Mouse (Mus musculus) midbrain, embryonic 14.5 days (tissue): ENCODE data around the gene Ddx4. TPM values are rescaled to one million over a fixed set of nuclear protein-coding genes. Genes with fewer than 3 reads are reported as not detected.

Source experiments
- ATAC-seq: fragments of 200-750 bp; cut with Nextera tagmentation; 2 replicates; pipeline ENCODE4 v1.8.0; 2017; ENCODE audit warnings: moderate number of reproducible peaks, moderate library complexity; ENCODE audit not compliant: low FRiP score, low TSS enrichment
- DNase-seq: peaks from one replicate; pipeline ENCODE4 v3.0.0-alpha.2; 2015
- H3K27ac ChIP-seq: fragments of 300-500 bp; sonication (generic); replicated peaks from 2 replicates; pipeline ENCODE4 v1.5.1; 2014; ENCODE audit warnings: mild to moderate bottlenecking, low read depth, low read length, moderate library complexity
- H3K27me3 ChIP-seq: fragments of 300-500 bp; sonication (generic); 2 replicates; pipeline ENCODE4 v1.6.1; 2014; ENCODE audit warnings: low read length, control low read depth, mixed read lengths; ENCODE audit not compliant: control insufficient read depth, insufficient read depth
- H3K36me3 ChIP-seq: fragments of 300-500 bp; sonication (generic); 2 replicates; pipeline ENCODE4 v1.6.1; 2014; ENCODE audit warnings: low read length, control low read depth; ENCODE audit not compliant: control insufficient read depth, insufficient read depth
- H3K4me1 ChIP-seq: fragments of 300-500 bp; sonication (generic); 2 replicates; pipeline ENCODE4 v1.6.1; 2014; ENCODE audit warnings: mild to moderate bottlenecking, antibody characterized with exemption, low read length, control low read depth; ENCODE audit not compliant: control insufficient read depth, insufficient read depth
- H3K4me2 ChIP-seq: fragments of 300-500 bp; sonication (generic); 2 replicates; pipeline ENCODE4 v1.6.1; 2014; ENCODE audit warnings: mild to moderate bottlenecking, low read length, moderate library complexity
- H3K4me3 ChIP-seq: fragments of 300-500 bp; sonication (generic); replicated peaks from 2 replicates; pipeline ENCODE4 v1.5.1; 2014; ENCODE audit warnings: low read depth, low read length
- H3K9ac ChIP-seq: fragments of 300-500 bp; sonication (generic); replicated peaks from 2 replicates; pipeline ENCODE4 v1.6.1; 2014; ENCODE audit warnings: mild to moderate bottlenecking, low read length, moderate library complexity
- H3K9me3 ChIP-seq: fragments of 300-500 bp; sonication (generic); 2 replicates; pipeline ENCODE4 v1.6.1; 2016; ENCODE audit warnings: low read length, control low read depth, mixed read lengths; ENCODE audit not compliant: control insufficient read depth
- WGBS: fragments of 180-500 bp; shearing (Covaris S2); extraction: QIAGEN DNeasy Blood & Tissue Kit; methylation state at CpG from one replicate; pipeline ENCODE4 v1.1.7; 2014; 5-methylcytosine and 5-hydroxymethylcytosine counted together
- polyA plus RNA-seq: library from polyadenylated mRNA; unstranded; fragments of >200 nt; fragmentation: Nextera tagmentation; extraction: Ambion mirVana; gene quantifications from 2 replicates; pipeline ENCODE4 v1.2.1, GENCODE M21; 2014

Ddx4 gene
- polyA plus RNA-seq, 1 experiment from 2014 or later, result 2.4 TPM

GRCm38 (mm10) chr13:112651183-112651582 lies 1.1 kb downstream of the Ddx4 start:
- DNase-seq (no peak), ATAC-seq (no peak)
- Histone ChIP-seq H3K4me1 (no peaks in the 10 kb centered on the region), H3K4me2 (no peak overlapping the region), H3K27me3 (no peaks in the 10 kb centered on the region), H3K36me3 (no peaks in the 10 kb centered on the region), H3K27ac (no peak overlapping the region), H3K9me3 (peaks cover 10% of the 10 kb centered on the region), H3K9ac (no peak overlapping the region), H3K4me3 (no peak overlapping the region)
- 90% methylated on average over 3 of the region's 3 CpGs for WGBS

- WGBS, result 80% methylated on average over 1 of the region's 1 CpGs
- H3K27me3 ChIP-seq, result no peaks in the 10 kb centered on the region
- no peak for DNase-seq
Measured at GRCm38 (mm10) chr13:112645529-112646186, 6.6 kb downstream of the Ddx4 start.

GRCm38 (mm10) chr13:112644996-112645395 lies 7.3 kb downstream of the Ddx4 start:
- no peak overlapping the region for H3K9ac ChIP-seq
- WGBS, result 85% methylated on average over 3 of the region's 3 CpGs
- no peaks in the 10 kb centered on the region for H3K9me3 ChIP-seq
- no peaks in the 10 kb centered on the region for H3K27me3 ChIP-seq
- no peaks in the 10 kb centered on the region for H3K36me3 ChIP-seq
- no peak for DNase-seq
- H3K4me3 ChIP-seq, result no peak overlapping the region
- no peak for ATAC-seq
- no peak overlapping the region for H3K4me2 ChIP-seq
- no peak overlapping the region for H3K27ac ChIP-seq
- no peaks in the 10 kb centered on the region for H3K4me1 ChIP-seq

More at GRCm38 (mm10) chr13:112645529-112646186, 6.6 kb downstream of the Ddx4 start:
- no peak overlapping the region for H3K4me2 ChIP-seq
- no peaks in the 10 kb centered on the region for H3K36me3 ChIP-seq
- no peak overlapping the region for H3K27ac ChIP-seq
- H3K9me3 ChIP-seq, result no peaks in the 10 kb centered on the region
- ATAC-seq, result no peak
- H3K4me1 ChIP-seq, result no peaks in the 10 kb centered on the region
- no peak overlapping the region for H3K4me3 ChIP-seq
- H3K9ac ChIP-seq, result no peak overlapping the region

DNA sequence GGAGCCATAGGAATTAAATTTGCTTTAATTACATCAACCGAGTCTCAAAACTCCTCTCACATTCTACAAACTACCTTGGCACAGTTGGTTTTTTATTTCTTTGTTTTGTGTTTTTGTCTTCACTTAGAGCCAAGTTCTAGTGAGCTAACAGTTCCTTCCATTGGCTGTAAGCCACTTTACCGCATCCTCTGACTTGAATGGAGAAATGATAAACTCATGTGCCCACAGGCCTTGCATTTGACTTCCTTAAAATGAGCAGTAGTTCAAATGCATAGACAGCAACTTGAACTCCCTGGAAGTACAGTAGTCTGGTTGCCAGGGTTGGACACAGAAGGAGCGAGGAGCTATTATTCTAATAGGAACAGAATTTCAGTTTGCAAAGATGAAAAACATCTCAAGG lies 9.4 kb downstream of the Ddx4 start:
- Histone ChIP-seq H3K9me3 (no peaks in the 10 kb centered on the region), H3K4me2 (no peak overlapping the region), H3K27ac (no peak overlapping the region), H3K9ac (no peak overlapping the region), H3K4me3 (no peak overlapping the region), H3K27me3 (no peaks in the 10 kb centered on the region), H3K36me3 (no peaks in the 10 kb centered on the region), H3K4me1 (no peaks in the 10 kb centered on the region)
- DNase-seq (no peak), ATAC-seq (no peak)
- 92% methylated on average over 3 of the region's 3 CpGs for WGBS

- H3K4me1 ChIP-seq, result no peaks in the 10 kb centered on the region
- H3K4me2 ChIP-seq, result no peak overlapping the region
- 72% methylated on average over 4 of the region's 4 CpGs for WGBS
- DNase-seq (no peak), ATAC-seq (no peak)
- no peaks in the 10 kb centered on the region for H3K9me3 ChIP-seq
- H3K27ac ChIP-seq, result no peak overlapping the region
- H3K4me3 ChIP-seq, result no peak overlapping the region
- no peaks in the 10 kb centered on the region for H3K27me3 ChIP-seq
- no peak overlapping the region for H3K9ac ChIP-seq
- H3K36me3 ChIP-seq, result no peaks in the 10 kb centered on the region
Measured at GRCm38 (mm10) chr13:112639111-112639510, 13.2 kb downstream of the Ddx4 start.

GRCm38 (mm10) chr13:112636498-112636897 lies 15.8 kb downstream of the Ddx4 start:
- Histone ChIP-seq H3K4me3 (no peak overlapping the region), H3K36me3 (no peaks in the 10 kb centered on the region), H3K9ac (no peak overlapping the region), H3K4me1 (no peaks in the 10 kb centered on the region), H3K27me3 (no peaks in the 10 kb centered on the region), H3K4me2 (no peak overlapping the region), H3K27ac (no peak overlapping the region), H3K9me3 (no peaks in the 10 kb centered on the region)
- WGBS, result 39% methylated on average over 3 of the region's 3 CpGs
- DNase-seq, result no peak
- no peak for ATAC-seq

- H3K27me3 ChIP-seq, result no peaks in the 10 kb centered on the region
- DNase-seq, result no peak
- WGBS, result 61% methylated on average over 7 of the region's 7 CpGs
- no peak overlapping the region for H3K9ac ChIP-seq
- no peaks in the 10 kb centered on the region for H3K4me1 ChIP-seq
- no peaks in the 10 kb centered on the region for H3K9me3 ChIP-seq
- H3K27ac ChIP-seq, result no peak overlapping the region
- H3K4me3 ChIP-seq, result no peak overlapping the region
- ATAC-seq, result no peak
- H3K36me3 ChIP-seq, result no peaks in the 10 kb centered on the region
- no peak overlapping the region for H3K4me2 ChIP-seq
Measured at GRCm38 (mm10) chr13:112635174-112635837, 17.0 kb downstream of the Ddx4 start.

DNA sequence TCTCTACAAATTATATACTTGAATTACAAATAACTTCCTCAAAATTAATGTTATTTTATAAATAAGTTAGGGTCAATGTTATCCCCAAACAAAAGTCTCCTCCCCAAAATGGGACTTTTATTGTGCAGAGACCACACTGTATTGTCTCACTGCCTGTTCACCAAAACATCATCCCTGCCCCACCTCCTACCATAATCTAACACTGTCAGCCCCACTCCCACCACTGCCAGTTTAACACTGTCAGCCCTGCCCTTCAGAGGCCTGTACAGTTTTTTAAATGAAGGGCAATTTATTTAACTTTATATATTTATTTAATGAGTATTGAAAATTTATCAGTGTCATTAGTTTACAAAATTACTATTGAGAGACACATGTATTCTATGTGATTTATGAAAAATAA lies 26.7 kb downstream of the Ddx4 start:
- Histone ChIP-seq H3K9ac (no peak overlapping the region), H3K27me3 (no peaks in the 10 kb centered on the region), H3K27ac (no peak overlapping the region), H3K4me1 (no peaks in the 10 kb centered on the region), H3K4me3 (no peak overlapping the region), H3K9me3 (no peaks in the 10 kb centered on the region), H3K36me3 (no peaks in the 10 kb centered on the region), H3K4me2 (no peak overlapping the region)
- DNase-seq, result no peak
- no peak for ATAC-seq

- H3K36me3 ChIP-seq, result no peaks in the 10 kb centered on the region
- H3K4me1 ChIP-seq, result no peaks in the 10 kb centered on the region
- no peaks in the 10 kb centered on the region for H3K27me3 ChIP-seq
- no peak for ATAC-seq
- no peak overlapping the region for H3K9ac ChIP-seq
- no peak overlapping the region for H3K4me2 ChIP-seq
- H3K9me3 ChIP-seq, result no peaks in the 10 kb centered on the region
- DNase-seq, result no peak
- 84% methylated on average over 3 of the region's 3 CpGs for WGBS
- no peak overlapping the region for H3K27ac ChIP-seq
- no peak overlapping the region for H3K4me3 ChIP-seq
Measured at GRCm38 (mm10) chr13:112624622-112625021, 27.7 kb downstream of the Ddx4 start.
